Mouse (Mus musculus) hindbrain, embryonic 12.5 days (tissue): ENCODE measurements at regions not wholly inside any gene's neighbourhood (a gene's known extent, or its start where the extent isn't known, plus 50 kb on each side); places are given as distances from the start of the nearest gene placed in this dataset.

Experiments
- ATAC-seq: fragments of 200-750 bp; cut with Nextera tagmentation; 2 replicates; pipeline ENCODE4 v1.8.0; 2017; ENCODE audit warnings: moderate TSS enrichment; ENCODE audit not compliant: low FRiP score
- H3K27ac ChIP-seq: fragments of 300-500 bp; sonication (generic); 2 replicates; pipeline ENCODE4 v1.5.1; 2016; ENCODE audit warnings: mild to moderate bottlenecking
- H3K27me3 ChIP-seq: fragments of 300-500 bp; sonication (generic); 2 replicates; pipeline ENCODE4 v1.6.1; 2016; ENCODE audit warnings: mild to moderate bottlenecking
- H3K36me3 ChIP-seq: fragments of 300-500 bp; sonication (generic); 2 replicates; pipeline ENCODE4 v1.6.1; 2016; ENCODE audit warnings: mild to moderate bottlenecking
- H3K4me1 ChIP-seq: fragments of 300-500 bp; sonication (generic); 2 replicates; pipeline ENCODE4 v1.6.1; 2016
- H3K4me2 ChIP-seq: fragments of 300-500 bp; sonication (generic); replicated peaks from 2 replicates; pipeline ENCODE4 v1.6.1; 2016; ENCODE audit warnings: mild to moderate bottlenecking
- H3K4me3 ChIP-seq: fragments of 300-500 bp; sonication (generic); 2 replicates; pipeline ENCODE4 v1.5.1; 2016; ENCODE audit warnings: mild to moderate bottlenecking
- H3K9ac ChIP-seq: fragments of 300-500 bp; sonication (generic); 2 replicates; pipeline ENCODE4 v1.6.1; 2016; ENCODE audit warnings: mild to moderate bottlenecking, moderate library complexity
- H3K9me3 ChIP-seq: fragments of 300-500 bp; sonication (generic); replicated peaks from 2 replicates; pipeline ENCODE4 v1.6.1; 2016; ENCODE audit warnings: mild to moderate bottlenecking
- WGBS: fragments of 180-500 bp; shearing (Covaris S2); methylation state at CpG from one replicate; pipeline ENCODE4 v1.1.7; 2016; 5-methylcytosine and 5-hydroxymethylcytosine counted together

DNA sequence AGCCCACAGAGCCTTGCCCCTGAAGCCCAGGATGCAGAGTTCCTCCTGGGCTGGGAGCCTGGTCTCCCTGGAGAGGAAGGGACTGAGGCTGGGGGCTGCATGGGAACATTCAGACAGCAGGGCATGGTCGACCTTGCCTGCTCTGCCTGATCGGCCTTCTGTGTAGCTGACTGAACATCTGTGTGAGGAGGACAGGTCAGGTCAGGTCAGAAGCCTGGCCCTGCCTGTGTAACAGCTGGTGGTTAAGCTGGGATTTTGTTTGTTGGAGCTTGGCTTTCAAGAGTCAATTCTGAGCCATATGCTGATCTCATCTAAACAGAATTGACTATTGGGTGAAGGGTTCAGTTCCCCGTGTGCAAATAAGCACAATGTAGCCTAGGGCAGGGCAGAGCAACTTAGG lies 365.5 kb downstream of the Cdh26 start:
- Histone ChIP-seq H3K4me3 (no peak overlapping the region), H3K9me3 (no peaks in the 10 kb centered on the region), H3K27me3 (no peaks in the 10 kb centered on the region), H3K9ac (no peak overlapping the region), H3K4me1 (no peaks in the 10 kb centered on the region), H3K27ac (no peak overlapping the region), H3K36me3 (no peaks in the 10 kb centered on the region), H3K4me2 (no peak overlapping the region)
- ATAC-seq, result no peak
- 56% methylated on average over 3 of the region's 3 CpGs for WGBS

DNA sequence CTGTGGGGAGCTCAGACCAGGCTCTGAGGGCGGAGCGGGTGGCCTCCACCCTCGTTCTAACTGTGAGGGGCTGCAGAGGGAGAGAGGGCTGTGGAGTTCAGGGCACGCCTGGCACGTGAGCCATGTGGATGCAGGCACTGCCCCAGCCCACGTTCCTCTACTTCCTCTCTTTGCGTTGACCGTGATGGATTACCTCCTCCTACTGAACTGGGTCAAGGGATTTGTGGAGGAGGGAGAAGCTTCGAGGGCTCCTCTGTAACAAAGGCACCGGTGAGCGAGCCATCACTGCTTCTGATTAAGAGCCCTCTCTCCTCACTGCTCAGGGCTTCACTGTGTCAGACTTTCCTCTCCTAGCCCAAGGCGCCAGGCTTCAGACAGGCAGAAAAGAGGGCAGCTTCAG lies 371.1 kb downstream of the Cdh26 start:
- 47% methylated on average over 12 of the region's 12 CpGs for WGBS
- no peak overlapping the region for H3K9ac ChIP-seq

DNA sequence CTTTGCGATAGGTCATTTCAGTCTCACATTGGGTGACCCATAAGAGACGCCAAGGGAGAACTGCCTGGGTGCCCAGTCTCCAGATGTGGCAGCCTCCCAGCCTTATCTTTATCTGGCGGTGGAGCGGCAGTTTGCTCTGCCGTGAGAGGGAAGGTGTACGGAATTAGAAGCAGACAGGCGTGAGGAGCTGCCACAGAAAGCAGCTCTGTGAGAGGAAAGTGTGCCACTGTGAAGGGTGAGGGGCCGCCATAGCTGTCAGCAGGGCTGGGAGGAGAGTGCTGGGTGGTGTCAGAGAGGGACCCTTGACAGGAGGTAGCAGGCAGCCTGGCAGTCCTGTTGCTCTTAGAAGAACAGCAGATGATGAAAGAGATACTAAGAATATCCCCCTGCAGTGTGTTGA lies 375.0 kb downstream of the Cdh26 start:
- H3K9me3 ChIP-seq, result no peaks in the 10 kb centered on the region
- H3K4me1 ChIP-seq, result peaks cover 5% of the 10 kb centered on the region; the same call in 1 of the 2 replicates
- no peaks in the 10 kb centered on the region for H3K36me3 ChIP-seq
- H3K4me3 ChIP-seq, result no peak overlapping the region
- no peak overlapping the region for H3K27ac ChIP-seq
- H3K9ac ChIP-seq, result no peak overlapping the region
- ATAC-seq, result no peak
- no peak overlapping the region for H3K4me2 ChIP-seq
- WGBS, result 71% methylated on average over 8 of the region's 8 CpGs
- no peaks in the 10 kb centered on the region; the same call in 1 of the 2 replicates for H3K27me3 ChIP-seq

More for the DNA sequence above, 371.1 kb downstream of the Cdh26 start:
- Histone ChIP-seq H3K4me3 (no peak overlapping the region), H3K4me2 (no peak overlapping the region), H3K27ac (no peak overlapping the region), H3K4me1 (peaks cover 5% of the 10 kb centered on the region; the same call in 1 of the 2 replicates), H3K9me3 (no peaks in the 10 kb centered on the region), H3K27me3 (no peaks in the 10 kb centered on the region; the same call in 1 of the 2 replicates), H3K36me3 (no peaks in the 10 kb centered on the region)
- ATAC-seq, result no peak

DNA sequence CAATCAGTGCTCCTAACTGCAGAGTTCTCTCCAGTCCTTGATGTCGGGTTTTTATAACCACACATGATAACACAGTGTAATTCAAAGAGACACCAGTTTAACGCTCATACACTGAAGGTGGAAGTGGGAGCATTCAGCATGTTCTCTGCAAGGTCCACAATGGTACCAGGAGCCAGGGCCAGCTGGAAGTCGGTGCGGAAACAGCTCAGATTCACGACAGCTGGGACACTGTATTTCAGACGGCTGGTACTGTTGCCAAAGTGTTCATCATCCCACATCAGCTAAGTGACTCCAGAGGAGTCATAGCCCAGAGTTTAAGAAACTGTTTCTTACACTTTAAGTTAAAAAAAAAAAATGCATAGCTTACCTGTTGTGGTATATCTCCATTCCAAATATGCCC lies 391.2 kb downstream of the Cdh26 start:
- Histone ChIP-seq H3K4me2 (no peak overlapping the region), H3K36me3 (no peaks in the 10 kb centered on the region), H3K9me3 (no peaks in the 10 kb centered on the region), H3K27ac (no peak overlapping the region), H3K9ac (no peak overlapping the region), H3K27me3 (no peaks in the 10 kb centered on the region), H3K4me3 (no peak overlapping the region), H3K4me1 (no peaks in the 10 kb centered on the region)
- ATAC-seq, result no peak
- WGBS, result 91% methylated on average over 6 of the region's 6 CpGs

DNA sequence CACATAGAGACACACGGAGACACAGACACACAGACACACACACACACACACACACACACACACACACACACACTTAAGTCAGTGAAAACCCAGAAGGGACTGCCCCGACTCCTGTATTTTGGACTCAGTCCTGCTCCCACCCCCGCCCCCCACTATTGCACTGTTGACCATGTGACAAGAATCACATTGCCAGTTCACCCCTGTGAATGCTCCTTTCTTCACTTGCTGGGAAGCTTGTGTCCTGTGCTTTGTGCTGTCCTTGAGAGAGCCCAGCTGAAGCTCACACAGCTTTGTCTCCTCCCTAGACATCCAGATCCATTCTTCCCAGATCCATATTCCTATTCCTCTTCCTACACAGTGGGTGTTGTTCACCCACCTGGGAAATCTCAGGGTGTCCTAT lies 400.0 kb downstream of the Cdh26 start:
- Histone ChIP-seq H3K9me3 (no peaks in the 10 kb centered on the region), H3K27me3 (peaks cover under 1% of the 10 kb centered on the region; the same call in 1 of the 2 replicates), H3K27ac (no peak overlapping the region), H3K4me2 (no peak overlapping the region), H3K9ac (no peak overlapping the region), H3K36me3 (no peaks in the 10 kb centered on the region), H3K4me1 (no peaks in the 10 kb centered on the region), H3K4me3 (no peak overlapping the region)
- 79% methylated on average over 3 of the region's 3 CpGs for WGBS
- 0 out of 2 replicates have a peak, but pooled peaks have one; percentile 6 for ATAC-seq

DNA sequence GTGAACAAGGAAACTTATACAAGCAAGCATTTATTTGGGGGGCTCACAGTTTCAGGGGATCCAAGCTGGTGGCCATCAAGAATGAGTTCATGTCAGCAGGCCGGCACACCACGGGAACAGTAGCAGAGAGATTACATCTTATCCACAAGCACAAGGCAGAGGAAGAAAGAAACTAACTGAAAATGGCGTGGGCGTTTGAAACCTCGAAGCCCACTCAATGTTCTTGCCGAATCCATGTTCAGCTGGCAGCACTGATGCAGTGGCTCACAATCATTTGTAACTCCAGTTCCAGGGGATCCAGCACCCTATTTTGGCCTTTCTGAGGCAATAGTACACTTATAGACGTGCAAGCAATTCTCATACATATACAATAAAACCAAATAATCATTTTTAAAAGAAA lies 404.7 kb downstream of the Cdh26 start:
- H3K4me1 ChIP-seq, result peaks cover 7% of the 10 kb centered on the region
- ATAC-seq, result no peak
- WGBS, result 83% methylated on average over 7 of the region's 7 CpGs

DNA sequence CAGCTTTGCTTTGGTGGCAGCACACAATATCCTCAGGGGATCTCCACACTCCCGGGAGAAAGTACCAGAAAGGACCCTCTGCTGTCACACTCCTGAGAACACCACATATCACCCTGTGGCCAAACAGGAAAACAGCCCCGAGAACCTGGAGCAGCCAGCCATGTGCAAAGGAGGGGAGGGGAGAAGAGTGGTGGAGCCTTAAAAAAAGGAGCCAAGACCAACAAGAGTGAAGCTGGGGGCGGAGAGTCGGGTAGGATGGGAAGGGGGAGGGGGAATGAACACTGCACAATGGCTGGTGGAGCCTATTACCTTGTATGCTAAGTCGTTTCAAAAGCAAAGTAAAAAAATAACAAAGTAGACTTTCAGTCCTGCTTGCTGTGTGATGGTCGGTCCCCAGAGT lies 408.2 kb downstream of the Cdh26 start:
- no peak overlapping the region for H3K27ac ChIP-seq
- peaks cover 5% of the 10 kb centered on the region; the same call in 1 of the 2 replicates for H3K27me3 ChIP-seq
- 0 out of 2 replicates have a peak, but pooled peaks have one; percentile 3 for ATAC-seq
- H3K9me3 ChIP-seq, result no peaks in the 10 kb centered on the region
- no peak overlapping the region for H3K9ac ChIP-seq
- H3K4me2 ChIP-seq, result 0 out of 2 replicates have a peak overlapping the region, but pooled peaks have one; percentile 2
- peaks cover 10% of the 10 kb centered on the region for H3K4me1 ChIP-seq
- no peaks in the 10 kb centered on the region for H3K36me3 ChIP-seq
- WGBS, result 25% methylated on average over 6 of the region's 6 CpGs
- no peak overlapping the region for H3K4me3 ChIP-seq

More for the DNA sequence above, 404.7 kb downstream of the Cdh26 start:
- H3K9me3 ChIP-seq, result no peaks in the 10 kb centered on the region
- H3K27ac ChIP-seq, result no peak overlapping the region
- H3K4me2 ChIP-seq, result no peak overlapping the region
- peaks cover 5% of the 10 kb centered on the region; the same call in 1 of the 2 replicates for H3K27me3 ChIP-seq
- no peaks in the 10 kb centered on the region for H3K36me3 ChIP-seq
- no peak overlapping the region for H3K9ac ChIP-seq
- no peak overlapping the region for H3K4me3 ChIP-seq

DNA sequence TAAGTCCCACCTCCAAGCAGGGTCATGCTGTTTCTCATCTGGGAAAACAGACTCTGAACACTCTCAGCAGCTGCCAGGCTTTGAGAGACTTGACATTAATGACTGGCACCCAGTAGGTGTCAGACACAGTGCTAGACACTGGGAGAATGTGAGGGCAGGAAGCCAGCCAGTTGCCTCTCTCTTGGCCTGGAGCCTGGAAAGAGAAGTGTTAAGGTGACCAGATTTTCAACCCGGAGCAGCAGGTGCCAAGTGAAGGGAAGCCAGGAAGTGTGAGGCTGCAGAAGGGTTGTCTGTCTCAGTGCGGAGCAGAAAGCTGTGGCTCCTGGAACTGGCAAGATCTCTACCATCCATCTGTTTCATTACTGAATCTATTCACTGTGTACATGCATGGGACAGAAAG lies 410.6 kb downstream of the Cdh26 start:
- Histone ChIP-seq H3K27ac (no peak overlapping the region), H3K4me3 (no peak overlapping the region), H3K36me3 (no peaks in the 10 kb centered on the region), H3K9ac (no peak overlapping the region), H3K4me1 (peaks cover 10% of the 10 kb centered on the region), H3K9me3 (no peaks in the 10 kb centered on the region), H3K27me3 (no peaks in the 10 kb centered on the region; the same call in 1 of the 2 replicates), H3K4me2 (no peak overlapping the region)
- 76% methylated on average over 2 of the region's 2 CpGs for WGBS
- ATAC-seq, result no peak

DNA sequence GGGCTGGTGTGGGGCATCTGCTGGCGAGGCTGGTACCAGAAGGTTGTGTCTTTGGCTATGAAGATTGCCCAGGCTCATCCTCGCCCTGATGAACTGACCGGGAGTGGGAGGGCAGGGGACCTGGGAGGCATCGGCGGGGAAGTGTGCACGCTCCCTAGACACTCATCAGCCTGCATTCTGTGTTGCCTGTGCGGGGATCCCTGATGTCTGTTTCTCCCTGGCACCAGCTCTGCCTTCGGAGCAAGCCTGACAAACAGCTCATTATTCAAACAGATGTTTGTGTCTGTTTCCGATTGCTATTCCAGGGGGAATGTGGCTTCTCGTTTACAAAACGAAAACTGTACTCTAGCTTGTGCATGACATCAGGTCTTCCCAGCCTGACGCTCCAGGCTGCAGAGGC lies 412.3 kb downstream of the Cdh26 start:
- Histone ChIP-seq H3K4me1 (peaks cover 15% of the 10 kb centered on the region), H3K4me3 (no peak overlapping the region), H3K27ac (no peak overlapping the region; the same call in 1 of the 2 replicates), H3K4me2 (no peak overlapping the region), H3K27me3 (no peaks in the 10 kb centered on the region), H3K9me3 (no peaks in the 10 kb centered on the region), H3K9ac (no peak overlapping the region), H3K36me3 (no peaks in the 10 kb centered on the region)
- WGBS, result 67% methylated on average over 12 of the region's 12 CpGs
- ATAC-seq, result no peak

DNA sequence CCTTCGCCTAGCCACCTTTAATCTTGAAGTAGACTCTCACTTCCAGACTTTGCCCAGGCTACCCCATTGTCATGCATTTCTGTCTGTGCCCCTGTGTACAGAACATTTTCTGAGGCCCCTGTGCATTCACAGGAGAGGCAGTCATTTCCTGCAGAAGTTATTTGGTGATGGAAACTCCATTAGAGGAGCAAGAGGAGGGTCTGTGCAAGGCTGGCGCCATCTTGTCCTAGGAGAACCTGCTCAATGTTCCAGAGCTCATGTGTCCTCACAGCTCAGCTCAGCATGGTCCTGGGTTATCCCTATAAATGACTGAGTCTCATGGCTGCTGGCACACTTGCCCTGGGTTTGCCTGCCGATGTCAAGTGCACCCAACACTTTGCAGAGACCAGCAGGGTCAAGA lies 413.1 kb downstream of the Cdh26 start:
- Histone ChIP-seq H3K4me3 (no peak overlapping the region), H3K27me3 (no peaks in the 10 kb centered on the region), H3K9me3 (no peaks in the 10 kb centered on the region), H3K27ac (no peak overlapping the region), H3K4me1 (peaks cover 14% of the 10 kb centered on the region), H3K9ac (no peak overlapping the region), H3K4me2 (no peak overlapping the region), H3K36me3 (no peaks in the 10 kb centered on the region)
- no peak for ATAC-seq
- WGBS, result 90% methylated on average over 3 of the region's 3 CpGs

DNA sequence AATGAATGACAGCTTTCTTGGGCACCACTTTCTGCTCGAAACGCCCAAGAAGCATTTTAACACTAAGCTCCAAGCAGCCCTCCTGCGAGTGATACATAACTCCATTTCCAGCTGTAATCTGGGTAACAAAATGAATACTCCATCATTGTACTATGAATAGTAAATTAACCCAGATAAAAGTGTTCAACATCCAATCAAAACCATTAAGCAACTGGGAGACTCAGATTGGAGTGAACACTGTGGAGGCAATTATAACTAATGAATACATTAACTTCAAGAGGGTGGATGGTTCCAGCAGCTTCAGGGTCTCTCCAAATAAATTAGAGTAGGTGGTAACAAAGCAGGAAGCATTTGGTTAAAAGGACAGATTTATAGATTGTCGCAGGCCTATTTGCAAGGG lies 414.2 kb downstream of the Cdh26 start:
- Histone ChIP-seq H3K4me2 (no peak overlapping the region), H3K9ac (no peak overlapping the region)
- ATAC-seq, result no peak

DNA sequence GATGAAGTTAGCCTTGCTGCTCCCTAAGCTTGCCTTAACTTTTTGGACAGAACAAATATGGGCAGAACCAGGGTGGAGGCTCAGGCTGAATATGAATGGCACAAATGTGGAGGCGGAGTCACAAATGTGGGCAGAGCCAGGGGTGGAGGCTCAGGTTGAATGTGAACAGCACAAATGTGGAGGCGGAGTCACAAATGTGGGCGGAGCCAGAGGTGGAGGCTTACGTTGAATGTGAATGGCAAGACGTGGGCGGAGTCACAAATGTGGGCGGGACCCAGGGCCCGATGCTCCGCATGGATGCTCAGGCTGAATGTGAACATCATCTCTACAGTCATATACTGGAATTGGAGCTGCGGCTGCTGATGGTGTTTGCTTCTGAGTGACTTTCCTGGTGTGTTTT lies 420.0 kb downstream of the Cdh26 start:
- Histone ChIP-seq H3K27me3 (no peaks in the 10 kb centered on the region), H3K4me3 (no peak overlapping the region), H3K4me2 (no peak overlapping the region), H3K9ac (no peak overlapping the region), H3K36me3 (no peaks in the 10 kb centered on the region), H3K4me1 (peaks cover 38% of the 10 kb centered on the region), H3K9me3 (no peaks in the 10 kb centered on the region), H3K27ac (no peak overlapping the region)
- WGBS, result 78% methylated on average over 10 of the region's 10 CpGs
- ATAC-seq, result peak; percentile 29; the same call in 1 of the 2 replicates

More for the DNA sequence above, 414.2 kb downstream of the Cdh26 start:
- Histone ChIP-seq H3K36me3 (no peaks in the 10 kb centered on the region), H3K9me3 (no peaks in the 10 kb centered on the region), H3K27me3 (no peaks in the 10 kb centered on the region), H3K27ac (no peak overlapping the region), H3K4me1 (peaks cover 9% of the 10 kb centered on the region), H3K4me3 (no peak overlapping the region)
- WGBS, result 78% methylated on average over 4 of the region's 4 CpGs

DNA sequence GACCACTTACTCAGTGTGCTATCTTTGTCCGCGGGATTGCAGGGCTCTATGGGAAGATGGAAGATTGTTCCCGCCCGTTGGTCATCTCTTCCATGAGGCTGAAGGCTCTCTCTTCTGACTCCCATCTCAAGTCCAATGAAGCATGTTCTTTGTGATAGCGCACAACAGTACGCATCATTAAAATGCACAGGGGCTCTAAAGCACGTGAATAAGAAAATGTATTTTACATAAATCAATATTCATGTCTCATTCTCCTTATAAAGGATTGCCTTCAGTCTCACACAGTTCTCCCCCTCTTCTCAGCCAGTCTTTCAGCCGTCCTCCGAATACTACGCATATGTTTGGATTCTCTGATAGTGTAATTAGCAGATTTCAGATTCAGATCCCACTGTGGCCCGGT lies 420.4 kb downstream of the Cdh26 start:
- no peaks in the 10 kb centered on the region for H3K9me3 ChIP-seq
- H3K27me3 ChIP-seq, result no peaks in the 10 kb centered on the region
- peak overlapping the region; percentile 49 for H3K27ac ChIP-seq
- no peak overlapping the region for H3K4me2 ChIP-seq
- no peak overlapping the region for H3K4me3 ChIP-seq
- WGBS, result 49% methylated on average over 11 of the region's 11 CpGs
- ATAC-seq, result peak; percentile 51; the same call in 1 of the 2 replicates
- H3K4me1 ChIP-seq, result peaks cover 38% of the 10 kb centered on the region
- no peak overlapping the region for H3K9ac ChIP-seq
- H3K36me3 ChIP-seq, result no peaks in the 10 kb centered on the region
